Mouse (Mus musculus) WW6 (cell line): ENCODE data around the gene Ifitm7.

Experiments used
- DNase-seq: peaks from one replicate; pipeline ENCODE4 v3.0.0-alpha.2; 2013; ENCODE audit warnings: low read depth, low spot score

Ifitm7 gene

GRCm38 (mm10) chr16:13986574-13987478 lies at the start of gene Ifitm7, which contains the start of gene 2900011O08Rik:
TSS of gene Ifitm7 (minus strand) at chr16:13986888.
TSS of gene 2900011O08Rik (plus strand) at chr16:13986604.
- no peak for DNase-seq

- DNase-seq = no peak
Measured at GRCm38 (mm10) chr16:14033076-14033475, 46.4 kb upstream of the Ifitm7 start.

GRCm38 (mm10) chr16:14030650-14031049 lies 44.0 kb upstream of the Ifitm7 start:
- DNase-seq = no peak

- DNase-seq = no peak
Measured at GRCm38 (mm10) chr16:14029851-14030250, 43.2 kb upstream of the Ifitm7 start.

GRCm38 (mm10) chr16:14029072-14029471 lies 42.4 kb upstream of the Ifitm7 start:
- DNase-seq = no peak

GRCm38 (mm10) chr16:14025091-14025990 lies 38.7 kb upstream of the Ifitm7 start:
- DNase-seq = no peak

- DNase-seq = no peak
Measured at GRCm38 (mm10) chr16:14021166-14021822, 34.6 kb upstream of the Ifitm7 start.

- DNase-seq = no peak
Measured at GRCm38 (mm10) chr16:14017306-14017705, 30.6 kb upstream of the Ifitm7 start.

GRCm38 (mm10) chr16:14009966-14010365 lies 23.3 kb upstream of the Ifitm7 start:
- DNase-seq = no peak

GRCm38 (mm10) chr16:14008708-14009107 lies 22.0 kb upstream of the Ifitm7 start:
- DNase-seq = no peak

- DNase-seq = no peak
Measured at GRCm38 (mm10) chr16:14008081-14008480, 21.4 kb upstream of the Ifitm7 start.

- DNase-seq = no peak
Measured at GRCm38 (mm10) chr16:14005266-14005665, 18.6 kb upstream of the Ifitm7 start.

GRCm38 (mm10) chr16:14004726-14005125 lies 18.0 kb upstream of the Ifitm7 start:
- DNase-seq = no peak

GRCm38 (mm10) chr16:14004170-14004569 lies 17.5 kb upstream of the Ifitm7 start:
- no peak for DNase-seq

- no peak for DNase-seq
Measured at GRCm38 (mm10) chr16:14003386-14004130, 16.9 kb upstream of the Ifitm7 start.

- no peak for DNase-seq
Measured at GRCm38 (mm10) chr16:13994502-13994901, 7.8 kb upstream of the Ifitm7 start.

GRCm38 (mm10) chr16:13994076-13994475 lies 7.4 kb upstream of the Ifitm7 start:
- DNase-seq = no peak

- no peak for DNase-seq
Measured at GRCm38 (mm10) chr16:13992518-13993248, 6.0 kb upstream of the Ifitm7 start.

GRCm38 (mm10) chr16:13986197-13986573 lies 503 bp downstream of the Ifitm7 start:
- no peak for DNase-seq

- DNase-seq = no peak
Measured at GRCm38 (mm10) chr16:13983161-13983560, 3.5 kb downstream of the Ifitm7 start.
